ENCODE assay signal across 17 mouse cellular contexts in the genomic region with DNA sequence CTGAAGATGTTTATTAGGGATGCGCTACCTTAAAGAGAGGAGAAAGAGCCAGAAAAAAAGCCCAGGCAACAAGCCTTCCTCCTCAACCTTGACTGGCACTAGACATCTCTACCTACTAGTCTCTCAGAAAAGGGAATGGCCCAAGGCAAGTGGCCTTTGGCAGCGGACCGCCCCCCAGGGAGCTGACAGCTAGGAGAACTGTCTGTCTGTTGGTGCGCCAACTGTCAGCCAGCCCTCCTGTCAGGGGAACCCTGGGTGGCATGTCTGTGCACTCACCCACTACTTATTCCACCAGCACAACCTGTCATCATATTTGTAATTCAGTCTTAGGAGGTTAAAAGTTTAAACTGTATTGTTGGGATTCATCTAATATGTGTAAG. TPM values are rescaled to one million over a fixed set of nuclear protein-coding genes. Genes with fewer than 3 reads are reported as not detected.
A peak's percentile ranks its signal among the peaks of the same experiment; 100 is the strongest.
DNase-seq lines count a peak whose midpoint lies in the region; ATAC-seq and TF ChIP-seq lines count a peak whose summit lies in the region.
"Had no signal": no experiment of that assay in that cellular context is flagged by ENCODE, and none has a peak within 500 bp of the region (broad histone marks: within the 10 kb centered on the region; RNA-seq: fewer than 3 reads in every experiment).

No protein-coding gene starts in this region.

- no peak for ATAC-seq in heart, embryonic 15.5 days (replicated peaks; ENCODE audit: insufficient number of reproducible peaks, insufficient read depth, low FRiP score, low read depth)
- ATAC-seq in lung, postnatal 0 days, result no peak
- ATAC-seq: CD4-positive, CD25-positive, alpha-beta regulatory T cell, adult 4 months; forebrain, embryonic 16.5 days had no signal

- WGBS in heart, embryonic 15.5 days, result 59% methylated on average over 4 of the region's 4 CpGs
- WGBS in lung, postnatal 0 days, result 71% methylated on average over 4 of the region's 4 CpGs

- H3K4me2 ChIP-seq in heart, embryonic 15.5 days, result peak overlapping the region; percentile 45
- H3K4me2 ChIP-seq in lung, postnatal 0 days (replicated peaks; ENCODE audit: low read depth, low read length), result peak overlapping the region; percentile 20; the same call in 1 of the 2 replicates
- H3K4me2 ChIP-seq: hindbrain, embryonic 14.5 days; midbrain, embryonic 13.5 days had no signal

- no peaks in the 10 kb centered on the region for H3K27me3 ChIP-seq in heart, embryonic 15.5 days
- no peaks in the 10 kb centered on the region for H3K27me3 ChIP-seq in lung, postnatal 0 days (replicated peaks; ENCODE audit: insufficient read depth, low read length)
- H3K27me3 ChIP-seq: midbrain, embryonic 13.5 days had no signal

- TF ChIP-seq CTCF in lung, postnatal 0 days (IDR thresholded peaks at IDR 0.05), result no peak

- H3K9ac ChIP-seq in heart, embryonic 15.5 days, result no peak overlapping the region
- no peak overlapping the region for H3K9ac ChIP-seq in lung, postnatal 0 days (replicated peaks; ENCODE audit: low read depth)
- H3K9ac ChIP-seq: hindbrain, embryonic 14.5 days; liver, embryonic 14.5 days; midbrain, embryonic 13.5 days had no signal

- no peak overlapping the region for H3K27ac ChIP-seq in heart, embryonic 15.5 days
- no peak overlapping the region for H3K27ac ChIP-seq in lung, postnatal 0 days (ENCODE audit: low read length)
- H3K27ac ChIP-seq: hindbrain, embryonic 14.5 days; liver, embryonic 14.5 days; midbrain, embryonic 13.5 days had no signal

- peak; percentile 48 for DNase-seq in cerebellum, adult 11-12 months
- no peak for DNase-seq in cerebellum, adult 11 months
- DNase-seq in heart, postnatal 36 days, result no peak
- DNase-seq in lung, postnatal 0 days (ENCODE audit: low spot score), result no peak
- no peak for DNase-seq in lung, postnatal 25 days (ENCODE audit: low spot score)
- DNase-seq in gastrocnemius, adult 18-20 months (ENCODE audit: low spot score), result no peak
- no peak for DNase-seq in liver
- DNase-seq: adrenal gland, postnatal 25 days; spleen, adult 18-20 months; thymus, postnatal 36 days had no signal

- no peaks in the 10 kb centered on the region for H3K9me3 ChIP-seq in heart, embryonic 15.5 days (replicated peaks)
- no peaks in the 10 kb centered on the region for H3K9me3 ChIP-seq in lung, postnatal 0 days (ENCODE audit: low read length)
- H3K9me3 ChIP-seq: midbrain, embryonic 13.5 days had no signal

- peaks cover 13% of the 10 kb centered on the region for H3K4me1 ChIP-seq in heart, embryonic 15.5 days (replicated peaks)
- H3K4me1 ChIP-seq in lung, postnatal 0 days (ENCODE audit: insufficient read depth, low read depth, low read length), result peaks cover 10% of the 10 kb centered on the region; the same call in 1 of the 2 replicates

- intact Hi-C loops in heart, postnatal 36 days (cut with DNase I), result no loop called here

- no peak overlapping the region for H3K4me3 ChIP-seq in heart, embryonic 15.5 days
- no peak overlapping the region for H3K4me3 ChIP-seq in lung, postnatal 0 days (ENCODE audit: low read depth, low read length)
- H3K4me3 ChIP-seq: midbrain, embryonic 13.5 days had no signal

- no peak for TF ChIP-seq EP300 in lung, postnatal 0 days (IDR thresholded peaks at IDR 0.05)

- no peaks in the 10 kb centered on the region for H3K36me3 ChIP-seq in heart, embryonic 15.5 days
- H3K36me3 ChIP-seq in lung, postnatal 0 days (ENCODE audit: insufficient read depth, low read length), result no peaks in the 10 kb centered on the region
- H3K36me3 ChIP-seq: midbrain, embryonic 13.5 days had no signal

RNA-seq across cellular contexts. Expression of gene Mb21d2, which starts 30.3 kb away (rescaled TPM):
- polyA plus RNA-seq in heart, embryonic 15.5 days (2015; fragmentation: Nextera tagmentation; extraction: Ambion mirVana), result 3.2 and 3.5 TPM in 2 replicates
- total RNA-seq in heart, postnatal 36 days (2021), result 10 to 100 TPM in 1 of 2 experiments, 1 to 10 TPM in 1; 7.5 to 10.3 TPM
- 3.8 and 5.0 TPM in 2 replicates for polyA plus RNA-seq in lung, postnatal 0 days (2015; fragmentation: Nextera tagmentation; extraction: Ambion mirVana)
- total RNA-seq in gastrocnemius, adult 18-20 months (2021), result 10 to 100 TPM in 1 of 2 experiments, 1 to 10 TPM in 1; 10.0 to 13.4 TPM
- total RNA-seq: megakaryocyte, adult 5-6 weeks had no signal
- polyA plus RNA-seq: CD4-positive, CD25-positive, alpha-beta regulatory T cell, adult 4 months had no signal
